Mouse (Mus musculus) heart, adult 9 months (tissue): ENCODE data around the gene Hoxb1.
A peak's percentile ranks its signal among the peaks of the same experiment; 100 is the strongest.

Experiments used
- DNase-seq, 2 experiments: peaks; one replicate each; pipeline ENCODE4 v3.0.0; 2022; ENCODE audit warnings: low spot score in 2 of 2

The Hoxb1 gene

GRCm38 (mm10) chr11:96397806-96398335 is 32.3 kb downstream of the Hoxb1 start:
- DNase-seq = no peak

GRCm38 (mm10) chr11:96399923-96400322 is 34.4 kb downstream of the Hoxb1 start:
- DNase-seq = peak; percentile 27 to 28

GRCm38 (mm10) chr11:96404016-96404604 is 38.6 kb downstream of the Hoxb1 start:
- peak; percentile 14 to 25 for DNase-seq

DNA sequence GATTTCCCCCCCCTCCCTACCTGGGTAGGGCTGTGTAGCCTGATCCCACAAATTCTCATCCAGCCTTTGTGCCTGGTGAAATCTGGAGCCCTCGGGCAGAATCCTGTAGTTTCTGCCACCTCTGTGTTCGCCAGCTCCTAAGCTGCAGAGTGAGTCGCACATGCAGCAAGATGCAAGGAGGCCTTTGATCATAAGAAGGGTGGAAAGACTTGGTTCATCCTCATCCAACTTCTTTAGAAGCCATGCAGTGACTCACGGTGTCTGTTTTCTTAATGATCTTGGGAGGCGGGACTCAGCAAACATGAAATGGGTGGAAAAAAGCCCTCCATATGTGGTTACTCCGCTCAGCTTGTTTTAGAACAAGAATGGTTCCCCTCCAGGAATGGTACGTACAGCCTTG is 39.3 kb downstream of the Hoxb1 start:
- DNase-seq = no peak

- DNase-seq = no peak
Observed at GRCm38 (mm10) chr11:96405541-96405940, 40.0 kb downstream of the Hoxb1 start.

DNA sequence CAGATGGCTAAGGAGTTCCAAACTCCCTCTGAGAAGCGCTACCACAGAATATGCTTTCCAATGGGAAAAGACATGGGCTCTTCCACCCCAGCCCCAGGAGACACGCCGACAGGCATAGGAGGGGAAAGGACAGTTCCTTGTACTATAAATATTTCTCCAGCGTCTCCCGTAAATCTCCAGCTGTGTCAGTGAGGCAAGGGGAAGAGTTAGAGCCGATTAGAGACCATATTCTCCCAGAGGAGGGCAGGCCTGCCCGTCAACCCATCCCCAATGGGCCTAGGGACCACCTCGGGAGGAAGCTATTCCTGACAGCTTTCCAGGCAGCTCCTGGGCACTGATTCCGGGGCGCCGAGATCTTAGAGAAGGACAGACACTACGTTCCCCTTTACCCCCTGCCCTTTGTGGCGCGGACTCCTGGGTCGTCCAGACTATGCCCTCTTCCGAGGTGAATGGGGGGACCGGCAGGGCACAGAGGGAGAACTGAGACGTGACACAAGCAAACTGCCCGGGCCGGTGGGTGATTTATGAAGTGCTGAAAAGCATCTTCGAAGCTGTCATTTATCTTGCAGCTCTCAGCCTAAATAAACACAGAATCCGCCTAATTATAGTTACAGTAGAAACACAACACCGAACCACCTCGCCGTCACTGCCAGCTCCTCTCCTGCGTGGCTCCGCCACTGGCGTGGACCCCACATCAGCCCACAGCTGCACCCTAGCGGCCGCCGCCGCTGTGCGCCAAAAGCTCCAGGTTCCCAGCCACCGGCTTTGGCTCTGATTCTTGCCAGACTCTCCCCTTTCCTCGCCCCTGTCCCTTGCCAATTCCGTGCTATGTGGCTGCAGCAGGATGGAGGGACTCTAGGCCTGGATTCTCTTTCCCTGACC is 41.9 kb downstream of the Hoxb1 start:
- DNase-seq = peak; percentile 16 to 53

GRCm38 (mm10) chr11:96408234-96409010 is 42.9 kb downstream of the Hoxb1 start:
- DNase-seq = no peak

DNA sequence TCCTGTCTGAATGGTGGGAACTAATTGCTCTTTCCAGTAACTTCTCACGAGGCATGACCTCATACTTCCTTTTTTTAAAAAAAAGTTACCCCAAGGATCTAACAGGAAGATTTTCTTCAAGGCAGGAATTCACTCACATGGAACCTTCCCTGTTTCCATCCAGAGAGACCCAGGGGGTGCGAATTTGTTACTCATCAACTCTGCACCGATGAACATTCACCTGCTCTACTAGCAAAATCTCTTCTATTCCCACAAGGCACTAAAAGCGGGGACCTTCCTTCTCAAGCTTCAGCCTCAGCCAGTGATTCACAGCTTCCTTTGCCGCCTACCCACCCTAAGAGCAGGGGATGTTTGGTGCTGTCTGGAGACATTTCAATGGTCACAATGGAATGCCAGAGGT is 45.5 kb downstream of the Hoxb1 start:
- DNase-seq = no peak

GRCm38 (mm10) chr11:96411934-96412333 is 46.4 kb downstream of the Hoxb1 start:
- DNase-seq = no peak

DNA sequence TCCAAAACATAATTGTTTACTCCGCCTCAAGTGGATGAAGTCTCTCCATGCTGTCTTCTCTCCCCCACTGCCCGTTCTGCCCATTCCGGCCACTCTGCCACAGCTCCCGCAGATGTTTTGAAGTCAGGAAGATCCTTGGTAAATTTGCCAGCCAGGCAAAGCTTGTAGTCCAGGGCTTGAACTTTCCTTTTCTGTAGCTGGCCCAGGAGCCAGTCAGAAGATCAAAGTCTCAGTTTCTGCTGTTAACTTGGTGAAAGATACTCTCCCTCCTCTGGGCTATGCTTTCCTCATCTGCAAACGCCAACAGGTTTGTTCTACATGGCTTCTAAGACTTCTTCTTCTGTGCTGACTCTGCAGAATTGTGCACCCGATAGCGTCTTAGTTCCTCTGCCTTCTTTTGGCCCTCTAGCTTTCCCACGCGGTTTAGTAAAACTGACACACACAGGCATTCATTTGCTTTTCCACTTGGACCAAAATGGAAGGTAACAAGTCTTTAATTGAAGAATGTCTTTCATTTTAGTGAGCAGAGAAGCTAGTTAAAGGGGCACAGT is 47.5 kb downstream of the Hoxb1 start:
- DNase-seq = no peak

- DNase-seq = peak; percentile 81 to 83
Observed at GRCm38 (mm10) chr11:96413527-96413926, 48.0 kb downstream of the Hoxb1 start.

- DNase-seq = no peak
Observed at GRCm38 (mm10) chr11:96414002-96414401, 48.5 kb downstream of the Hoxb1 start.
